Mouse (Mus musculus): ENCODE data around the gene Ttc39a.

DNA sequence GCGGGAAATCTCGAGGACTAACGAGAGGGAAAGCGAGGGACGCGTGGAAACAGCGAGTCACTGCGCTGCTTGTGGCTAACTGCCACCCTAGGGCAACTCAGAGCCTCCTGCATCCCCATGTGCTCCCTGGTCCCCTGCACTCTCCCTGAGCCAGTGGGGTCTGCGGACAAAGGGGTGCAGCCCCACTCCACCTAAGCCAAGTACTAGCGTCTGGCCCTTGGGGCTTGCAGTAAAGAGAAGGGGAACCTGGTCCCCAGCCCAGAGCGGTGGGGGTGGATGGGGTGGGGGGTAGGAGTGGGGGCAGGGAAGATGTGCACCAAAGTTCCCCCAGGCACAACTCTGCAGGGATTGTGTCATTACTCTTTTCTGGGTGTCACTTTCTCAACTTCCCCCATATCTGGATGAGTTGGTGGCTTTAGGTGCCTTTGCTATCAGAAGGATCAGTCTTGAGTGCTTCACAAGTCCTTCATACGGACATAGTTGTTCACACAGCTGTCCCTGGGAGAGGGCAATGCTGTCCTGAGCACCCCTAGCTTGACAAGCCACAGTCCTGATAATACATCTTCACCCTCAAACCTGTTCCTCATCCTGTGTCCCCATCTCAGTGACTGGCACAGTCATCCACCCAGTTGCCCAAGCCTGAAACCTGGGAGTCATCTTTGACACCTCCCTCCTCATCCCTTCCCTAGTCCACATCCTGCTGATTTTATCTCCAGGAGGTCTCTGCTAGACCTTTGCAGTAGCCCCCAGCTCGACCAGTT, 11.9 kb upstream of the Ttc39a start:
- TF ChIP-seq CTCF (IDR thresholded peaks at IDR 0.05; ENCODE audit: low read depth, low read length) = no peak
- no peak for TF ChIP-seq POLR2A (IDR thresholded peaks at IDR 0.05; ENCODE audit: borderline replicate concordance, low read depth, low read length)

Measured in bone marrow macrophage, adult 2 months (primary cell).